Mouse (Mus musculus): Measurements from ENCODE around the gene Gm49673.
"Not testable (repeated sequence)": the region's sequence is repeated elsewhere in the genome, so short reads cannot be mapped to it uniquely, and the experiment has no call there.

Gm49673 gene

GRCm38 (mm10) chr17:8147439-8148316 is at the start of gene Gm49673, which contains the start of gene Rnaset2a:
TSS of gene Gm49673 (minus strand) at chr17:8147788.
TSS of gene Rnaset2a (minus strand) at chr17:8148097.
- peak; percentile 35 to 49 for DNase-seq (ENCODE audit: low spot score in 2 of 2)

GRCm38 (mm10) chr17:8195685-8196376 is 48.2 kb upstream of the Gm49673 start:
- DNase-seq (ENCODE audit: low spot score in 2 of 2): no peak

GRCm38 (mm10) chr17:8193678-8194077 is 46.1 kb upstream of the Gm49673 start:
- DNase-seq (ENCODE audit: low spot score in 2 of 2): no peak

GRCm38 (mm10) chr17:8184217-8184616 is 36.6 kb upstream of the Gm49673 start:
- no peak for DNase-seq (ENCODE audit: low spot score in 2 of 2)

- DNase-seq (ENCODE audit: low spot score in 2 of 2): no peak
Measured at GRCm38 (mm10) chr17:8183815-8184214, 36.2 kb upstream of the Gm49673 start.

GRCm38 (mm10) chr17:8177090-8177489 is 29.5 kb upstream of the Gm49673 start:
- no peak for DNase-seq (ENCODE audit: low spot score in 2 of 2)

- DNase-seq (ENCODE audit: low spot score in 2 of 2): no peak
Measured at GRCm38 (mm10) chr17:8171081-8171480, 23.5 kb upstream of the Gm49673 start.

GRCm38 (mm10) chr17:8170331-8170730 is 22.7 kb upstream of the Gm49673 start:
- DNase-seq (ENCODE audit: low spot score in 2 of 2): no peak

- not testable (repeated sequence) for DNase-seq (ENCODE audit: low spot score in 2 of 2)
Measured at GRCm38 (mm10) chr17:8167436-8167835, 19.8 kb upstream of the Gm49673 start.

- not testable (repeated sequence) for DNase-seq (ENCODE audit: low spot score in 2 of 2)
Measured at GRCm38 (mm10) chr17:8166454-8166853, 18.9 kb upstream of the Gm49673 start.

GRCm38 (mm10) chr17:8165977-8166376 is 18.4 kb upstream of the Gm49673 start:
- not testable (repeated sequence) for DNase-seq (ENCODE audit: low spot score in 2 of 2)

GRCm38 (mm10) chr17:8165608-8165945 is 18.0 kb upstream of the Gm49673 start:
- DNase-seq (ENCODE audit: low spot score in 2 of 2): peak; percentile 37 to 68

- peak; percentile 31 to 85 for DNase-seq (ENCODE audit: low spot score in 2 of 2)
Measured at GRCm38 (mm10) chr17:8164701-8165607, 17.4 kb upstream of the Gm49673 start, which contains the start of gene Fgfr1op. TSS of gene Fgfr1op (plus strand) at chr17:8165501.

GRCm38 (mm10) chr17:8160969-8161368 is 13.4 kb upstream of the Gm49673 start:
- DNase-seq (ENCODE audit: low spot score in 2 of 2): peak in 1 of 2 experiments; percentile 67

GRCm38 (mm10) chr17:8158627-8159026 is 11.0 kb upstream of the Gm49673 start:
- not testable (repeated sequence) for DNase-seq (ENCODE audit: low spot score in 2 of 2)

GRCm38 (mm10) chr17:8155982-8156381 is 8.4 kb upstream of the Gm49673 start:
- DNase-seq (ENCODE audit: low spot score in 2 of 2): not testable (repeated sequence)

- DNase-seq (ENCODE audit: low spot score in 2 of 2): not testable (repeated sequence)
Measured at GRCm38 (mm10) chr17:8155010-8155409, 7.4 kb upstream of the Gm49673 start.

GRCm38 (mm10) chr17:8146931-8147330 is 657 bp downstream of the Gm49673 start:
- DNase-seq (ENCODE audit: low spot score in 2 of 2): not testable (repeated sequence)

GRCm38 (mm10) chr17:8143802-8144673 is 3.5 kb downstream of the Gm49673 start:
- DNase-seq (ENCODE audit: low spot score in 2 of 2): not testable (repeated sequence)

- not testable (repeated sequence) for DNase-seq (ENCODE audit: low spot score in 2 of 2)
Measured at GRCm38 (mm10) chr17:8140210-8140609, 7.4 kb downstream of the Gm49673 start.

Data from spleen, postnatal 10 days (tissue).